Mouse (Mus musculus): ENCODE data around the gene Tlx2. TPM values are rescaled to one million over a fixed set of nuclear protein-coding genes. Genes with fewer than 3 reads are reported as not detected.

The Tlx2 gene
- polyA plus RNA-seq, 1 experiment = 0.15 TPM

- no peak for DNase-seq (ENCODE audit: low spot score)
Observed at GRCm38 (mm10) chr6:83054871-83055431, 15.1 kb downstream of the Tlx2 start, which contains the start of gene Htra2. TSS of gene Htra2 (minus strand) at chr6:83055273.

DNA sequence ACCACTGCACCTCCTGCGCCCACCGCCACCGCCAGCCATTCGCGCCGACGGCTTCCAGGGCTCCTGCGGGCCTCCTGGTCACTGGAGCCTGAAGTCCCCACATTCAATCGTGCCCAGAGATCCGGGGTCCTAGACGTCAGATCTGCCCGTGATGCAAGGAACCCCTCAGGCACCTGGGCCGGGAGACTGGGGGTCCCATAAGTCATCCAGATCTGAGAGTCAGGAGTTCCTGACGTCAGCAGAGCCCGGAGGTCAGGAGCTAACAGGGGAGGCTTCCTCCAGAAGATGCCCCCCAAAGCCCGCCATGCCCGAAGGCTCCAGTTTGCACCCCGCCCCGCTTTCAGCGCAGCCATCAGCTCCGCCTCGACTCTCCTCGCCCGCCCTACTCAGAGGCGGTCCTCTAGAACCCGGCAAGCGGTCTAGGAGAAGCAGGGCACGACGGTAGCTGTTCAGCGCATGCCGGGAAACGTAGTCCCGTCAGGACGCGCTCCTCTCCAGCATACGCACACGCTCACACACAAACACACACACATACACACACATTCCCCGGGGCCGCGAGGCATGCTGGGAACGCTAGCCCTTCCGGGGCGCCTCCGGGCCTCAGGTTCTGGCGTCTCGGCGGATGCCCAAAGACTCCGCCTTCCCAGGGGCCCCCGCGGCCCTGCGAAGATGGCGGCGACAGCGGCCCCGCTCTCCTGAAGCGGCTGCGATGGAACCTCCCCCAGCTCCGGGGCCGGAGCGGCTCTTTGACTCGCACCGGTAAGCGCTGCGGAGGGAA lies 15.8 kb downstream of the Tlx2 start, which contains the start of gene Aup1:
Gene Aup1 (plus strand): TSS at position 448 of the 778 bp plus-strand sequence.
- DNase-seq (ENCODE audit: low spot score) = peak; percentile 88

DNA sequence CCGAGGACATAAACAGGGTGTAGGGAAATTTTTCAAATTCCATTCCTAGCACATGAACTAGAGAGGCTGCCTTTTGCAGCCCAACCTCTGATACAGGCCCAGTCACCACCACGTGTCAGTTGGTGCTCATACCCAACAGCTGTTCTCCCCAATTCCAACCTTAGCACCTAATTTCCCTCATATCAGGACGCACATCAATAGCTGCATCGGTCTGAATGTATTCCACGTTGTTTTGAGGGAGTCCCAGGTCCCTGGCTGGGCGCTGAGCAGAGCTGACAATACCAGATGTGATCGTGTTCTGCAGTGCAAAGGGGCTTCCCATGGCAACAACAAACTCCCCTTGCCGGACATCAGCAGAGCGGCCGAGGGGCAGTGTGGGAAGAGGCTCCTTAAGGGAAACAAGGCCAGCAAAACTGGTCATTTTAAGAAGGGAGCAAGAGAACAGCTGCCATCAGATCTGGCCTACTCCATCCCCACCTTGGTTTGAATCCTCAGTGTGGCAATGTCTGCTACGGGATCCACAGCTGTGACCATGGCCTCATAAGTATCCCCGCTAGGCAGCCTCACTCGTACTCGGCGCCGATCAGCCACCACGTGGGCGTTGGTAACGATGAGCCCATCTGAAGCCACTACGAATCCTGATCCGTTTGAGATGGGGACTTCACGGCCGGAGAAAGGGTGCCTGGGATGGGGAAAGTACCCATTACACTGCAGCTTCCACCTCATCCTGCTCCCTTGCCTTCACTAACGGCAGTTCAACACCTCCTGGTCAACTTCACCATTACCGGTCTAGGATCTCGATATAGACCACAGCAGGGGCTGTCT lies 16.7 kb downstream of the Tlx2 start:
- no peak for DNase-seq (ENCODE audit: low spot score)

- DNase-seq (ENCODE audit: low spot score) = no peak
Observed at GRCm38 (mm10) chr6:83049367-83049766, 20.7 kb downstream of the Tlx2 start.

- DNase-seq (ENCODE audit: low spot score) = no peak
Observed at GRCm38 (mm10) chr6:83044742-83045141, 25.4 kb downstream of the Tlx2 start.

- DNase-seq (ENCODE audit: low spot score) = no peak
Observed at GRCm38 (mm10) chr6:83043993-83044392, 26.1 kb downstream of the Tlx2 start.

- DNase-seq (ENCODE audit: low spot score) = no peak
Observed at GRCm38 (mm10) chr6:83043561-83043960, 26.5 kb downstream of the Tlx2 start.

DNA sequence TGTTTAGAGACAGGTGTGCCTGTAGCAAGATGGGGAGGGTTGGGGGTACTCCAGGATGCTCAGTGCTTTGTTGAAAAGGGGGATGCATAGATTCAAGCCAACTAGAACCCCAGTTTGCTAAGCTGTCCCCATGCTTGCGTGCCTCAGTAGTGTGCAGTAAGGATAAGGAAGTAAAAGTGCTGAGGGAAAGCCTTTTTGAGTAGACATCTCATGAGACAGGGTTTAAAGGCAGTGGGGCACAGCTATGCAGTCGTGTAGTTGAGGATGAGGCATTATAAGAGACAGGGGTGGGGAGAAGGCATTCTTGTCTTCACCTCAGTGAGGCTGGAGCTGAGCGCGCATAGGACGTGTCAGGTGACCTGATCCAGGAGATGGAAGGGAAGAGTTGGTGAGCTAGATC lies 29.5 kb downstream of the Tlx2 start:
- no peak for DNase-seq (ENCODE audit: low spot score)

DNA sequence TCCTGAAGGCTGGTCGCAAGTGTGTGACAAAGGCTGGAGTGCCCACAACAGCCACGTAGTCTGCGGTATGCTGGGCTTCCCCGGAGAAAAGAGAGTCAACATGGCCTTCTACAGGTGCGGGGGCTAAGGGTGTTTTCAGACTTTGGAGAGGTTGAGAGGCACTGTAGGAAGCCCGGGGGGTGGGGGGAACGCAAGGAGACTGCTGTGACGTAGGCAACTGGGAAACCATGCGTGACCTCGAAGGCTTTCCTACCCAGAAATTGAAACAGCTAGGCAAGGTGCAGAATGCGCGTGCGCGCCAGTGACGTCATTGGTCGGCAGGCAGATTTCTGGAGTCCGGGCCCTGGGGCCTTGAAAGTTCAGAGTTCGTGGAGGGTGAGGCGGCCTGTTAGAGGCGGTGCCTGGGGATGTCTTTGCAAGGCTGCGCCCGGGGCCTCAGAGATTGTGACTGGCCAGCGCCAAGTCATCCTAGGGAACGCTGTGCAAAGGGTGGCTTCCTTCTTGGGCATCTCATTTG lies 31.5 kb downstream of the Tlx2 start:
- peak; percentile 81 for DNase-seq (ENCODE audit: low spot score)

GRCm38 (mm10) chr6:83037188-83037587 lies 32.9 kb downstream of the Tlx2 start:
- DNase-seq (ENCODE audit: low spot score) = no peak

GRCm38 (mm10) chr6:83034463-83035055 lies 35.5 kb downstream of the Tlx2 start:
- no peak for DNase-seq (ENCODE audit: low spot score)

DNA sequence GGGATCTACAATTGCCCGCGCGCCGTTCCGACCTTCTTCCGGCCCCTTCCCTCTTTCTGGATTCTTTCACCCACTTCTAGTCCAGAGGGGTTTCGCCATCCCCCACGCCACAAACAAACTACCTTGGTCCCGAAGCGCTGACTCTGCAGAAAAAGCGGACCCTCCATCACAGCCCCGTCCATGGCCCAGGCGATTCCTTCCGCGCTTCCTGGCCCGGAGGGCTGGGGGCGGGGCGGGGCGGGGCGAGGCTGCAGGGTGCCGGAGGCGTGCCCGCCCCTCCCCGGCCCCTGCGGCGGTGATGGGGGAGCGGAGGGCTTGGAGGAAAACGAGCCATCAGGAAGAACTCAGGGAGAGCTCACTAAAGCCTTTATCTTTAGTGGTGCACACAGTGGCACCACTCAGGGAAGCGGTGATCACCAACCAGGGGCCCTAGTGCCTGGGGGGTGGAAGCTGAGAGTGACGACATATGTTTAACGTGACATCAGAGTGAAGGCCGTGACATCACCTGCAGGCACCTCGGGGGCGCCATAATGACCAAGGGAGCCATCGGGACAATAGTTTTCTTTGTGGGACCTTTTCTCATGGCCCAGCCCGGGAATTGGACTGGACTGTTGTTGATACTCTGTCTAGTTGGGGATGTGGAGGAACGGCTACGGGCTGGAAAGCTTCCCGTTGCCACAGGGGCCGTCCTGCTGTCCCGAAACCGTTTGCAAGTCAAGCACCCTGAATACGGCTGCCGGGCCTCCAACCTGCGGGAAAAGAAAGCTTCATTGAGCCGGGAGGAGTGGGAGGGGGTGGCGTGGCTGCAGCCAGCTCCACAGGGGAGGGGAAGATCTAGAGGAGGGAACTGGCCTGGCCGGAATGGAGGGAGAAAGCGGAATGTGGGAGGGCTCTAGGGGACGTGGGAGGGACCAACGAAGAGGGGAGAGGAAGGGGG lies 36.6 kb downstream of the Tlx2 start, which contains the start of the genes Dok1 and Loxl3:
Gene Dok1 (minus strand): TSS at position 223 of the 937 bp plus-strand sequence.
Gene Loxl3 (plus strand): TSS at position 925 of the 937 bp plus-strand sequence.
- peak; percentile 61 for DNase-seq (ENCODE audit: low spot score)

DNA sequence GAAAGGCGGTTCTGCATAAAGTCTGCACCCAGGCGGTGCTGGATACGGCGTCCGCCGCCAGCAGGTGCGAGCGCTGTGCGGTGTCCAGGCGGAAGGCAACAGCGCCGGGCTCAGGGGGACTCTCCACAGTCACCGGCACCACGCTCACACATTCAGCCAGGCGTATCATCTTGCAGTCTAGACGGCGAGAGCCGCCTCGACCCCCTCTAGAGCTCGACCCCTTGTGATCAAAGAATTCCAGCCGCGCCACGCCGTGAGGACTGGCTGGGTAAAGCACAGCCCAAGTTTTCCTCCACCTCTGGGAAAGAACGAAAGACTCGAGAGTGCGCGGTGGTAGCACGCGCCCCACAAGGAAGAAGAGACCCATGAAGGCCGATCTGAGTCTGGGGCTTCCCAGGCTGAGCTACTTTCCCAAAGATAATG lies 37.3 kb downstream of the Tlx2 start:
- peak; percentile 42 for DNase-seq (ENCODE audit: low spot score)

DNA sequence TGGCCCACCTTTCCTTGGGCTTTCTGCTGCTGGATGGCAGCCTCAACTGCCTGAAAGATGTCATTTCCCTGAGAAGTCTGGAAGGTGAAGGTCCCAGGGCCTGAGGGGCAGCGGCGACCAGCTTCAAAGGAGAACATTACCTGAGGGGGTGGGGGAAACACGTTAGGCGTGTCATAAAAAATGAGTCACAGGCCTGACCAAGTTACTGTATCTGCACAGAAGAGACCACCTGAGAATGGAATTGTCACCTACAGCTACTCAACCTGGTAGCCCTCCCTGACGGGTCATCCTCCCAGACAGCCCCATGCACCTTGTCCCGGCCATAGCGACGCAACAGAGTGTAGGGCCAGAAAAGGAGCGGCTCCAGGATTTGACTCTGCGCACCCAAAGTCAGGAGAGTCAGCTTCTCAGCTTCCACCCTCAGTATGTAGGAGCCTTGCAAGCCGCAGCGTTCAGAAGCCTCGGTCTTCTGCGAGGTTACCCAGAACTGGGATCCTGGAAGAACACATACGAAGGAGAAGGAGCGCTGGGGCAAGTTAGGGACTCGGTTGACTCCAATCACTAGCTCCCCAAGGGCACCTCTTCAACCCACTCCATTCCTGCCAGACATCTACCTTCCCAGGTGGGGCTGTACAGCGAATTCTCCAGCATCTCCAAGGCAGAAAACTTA lies 38.0 kb downstream of the Tlx2 start:
- DNase-seq (ENCODE audit: low spot score) = no peak

DNA sequence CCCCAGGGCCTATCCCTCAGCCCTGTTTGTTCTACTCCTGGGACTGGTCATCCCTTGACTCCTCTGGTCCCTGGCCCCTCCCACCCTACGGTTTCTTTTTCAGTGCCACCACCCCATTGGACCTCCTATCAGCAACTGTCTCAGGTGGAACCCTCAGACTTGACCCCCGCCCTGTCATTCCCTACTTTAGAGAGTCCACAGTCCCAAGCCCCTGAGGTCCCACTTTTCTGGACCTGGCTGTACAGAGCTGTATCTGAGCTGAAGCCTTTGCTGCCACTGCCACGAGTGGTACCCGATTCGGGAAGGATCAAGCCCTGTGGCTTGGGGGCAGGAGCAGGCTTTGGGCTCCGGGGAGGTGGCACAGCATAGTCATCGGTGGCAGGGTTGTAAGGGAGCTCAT lies 39.0 kb downstream of the Tlx2 start:
- no peak for DNase-seq (ENCODE audit: low spot score)

GRCm38 (mm10) chr6:83029777-83030176 lies 40.3 kb downstream of the Tlx2 start:
- DNase-seq (ENCODE audit: low spot score) = no peak

GRCm38 (mm10) chr6:83027706-83028105 lies 42.4 kb downstream of the Tlx2 start:
- no peak for DNase-seq (ENCODE audit: low spot score)

GRCm38 (mm10) chr6:83027293-83027692 lies 42.8 kb downstream of the Tlx2 start:
- no peak for DNase-seq (ENCODE audit: low spot score)

- DNase-seq (ENCODE audit: low spot score) = no peak
Observed at GRCm38 (mm10) chr6:83025221-83025620, 44.9 kb downstream of the Tlx2 start.

GRCm38 (mm10) chr6:83024421-83024820 lies 45.7 kb downstream of the Tlx2 start:
- DNase-seq (ENCODE audit: low spot score) = no peak
